Mouse (Mus musculus): ENCODE data around the gene Stambp. TPM values are rescaled to one million over a fixed set of nuclear protein-coding genes. Genes with fewer than 3 reads are reported as not detected.

The Stambp gene
- polyA plus RNA-seq, 1 experiment from 2014 or later, result 31.6 TPM

- no peak for ATAC-seq (ENCODE audit: low FRiP score, low read depth)
- no peaks in the 10 kb centered on the region for H3K9me3 ChIP-seq
- H3K27ac ChIP-seq (replicated peaks), result no peak overlapping the region
- H3K4me2 ChIP-seq (replicated peaks), result no peak overlapping the region
- no peak overlapping the region for H3K4me3 ChIP-seq
- 86% methylated on average over 6 of the region's 6 CpGs for WGBS
- H3K9ac ChIP-seq (replicated peaks), result no peak overlapping the region
- H3K36me3 ChIP-seq, result peaks cover 57% of the 10 kb centered on the region
- H3K27me3 ChIP-seq, result no peaks in the 10 kb centered on the region
- H3K4me1 ChIP-seq, result no peaks in the 10 kb centered on the region
Measured at GRCm38 (mm10) chr6:83555972-83556371, 16.6 kb downstream of the Stambp start.

- no peak for ATAC-seq (ENCODE audit: low FRiP score, low read depth)
- H3K27ac ChIP-seq (replicated peaks), result no peak overlapping the region
- no peaks in the 10 kb centered on the region for H3K27me3 ChIP-seq
- no peaks in the 10 kb centered on the region for H3K4me1 ChIP-seq
- H3K9ac ChIP-seq (replicated peaks), result no peak overlapping the region
- no peak overlapping the region for H3K4me3 ChIP-seq
- peaks cover 33% of the 10 kb centered on the region for H3K36me3 ChIP-seq
- no peak overlapping the region for H3K4me2 ChIP-seq (replicated peaks)
- WGBS, result 49% methylated on average over 5 of the region's 5 CpGs
- no peaks in the 10 kb centered on the region for H3K9me3 ChIP-seq
Measured at GRCm38 (mm10) chr6:83548346-83548745, 24.2 kb downstream of the Stambp start.

- 80% methylated on average over 3 of the region's 3 CpGs for WGBS
- H3K27me3 ChIP-seq, result no peaks in the 10 kb centered on the region
- no peak overlapping the region for H3K27ac ChIP-seq (replicated peaks)
- no peaks in the 10 kb centered on the region for H3K9me3 ChIP-seq
- H3K4me1 ChIP-seq, result no peaks in the 10 kb centered on the region
- peaks cover 39% of the 10 kb centered on the region for H3K36me3 ChIP-seq
- no peak for ATAC-seq (ENCODE audit: low FRiP score, low read depth)
- no peak overlapping the region for H3K9ac ChIP-seq (replicated peaks)
- H3K4me2 ChIP-seq (replicated peaks), result no peak overlapping the region
- H3K4me3 ChIP-seq, result no peak overlapping the region
Measured at GRCm38 (mm10) chr6:83545778-83546177, 26.8 kb downstream of the Stambp start.

- WGBS, result 82% methylated on average over 11 of the region's 11 CpGs
- no peak overlapping the region for H3K9ac ChIP-seq (replicated peaks)
Measured at GRCm38 (mm10) chr6:83541756-83542456, 30.6 kb downstream of the Stambp start.

GRCm38 (mm10) chr6:83540017-83540416 is 32.5 kb downstream of the Stambp start:
- Histone ChIP-seq H3K9ac (replicated peaks) (no peak overlapping the region), H3K4me1 (no peaks in the 10 kb centered on the region), H3K27me3 (no peaks in the 10 kb centered on the region), H3K4me2 (replicated peaks) (no peak overlapping the region), H3K9me3 (no peaks in the 10 kb centered on the region), H3K4me3 (no peak overlapping the region), H3K27ac (replicated peaks) (no peak overlapping the region), H3K36me3 (peaks cover 19% of the 10 kb centered on the region)
- whole genome bisulfite sequencing, result 49% methylated on average over 4 of the region's 4 CpGs
- ATAC-seq (ENCODE audit: low FRiP score, low read depth), result no peak

More at GRCm38 (mm10) chr6:83541756-83542456, 30.6 kb downstream of the Stambp start:
- no peaks in the 10 kb centered on the region for H3K9me3 ChIP-seq
- ATAC-seq (ENCODE audit: low FRiP score, low read depth), result no peak
- no peak overlapping the region for H3K27ac ChIP-seq (replicated peaks)
- peaks cover 32% of the 10 kb centered on the region for H3K36me3 ChIP-seq
- H3K4me2 ChIP-seq (replicated peaks), result no peak overlapping the region
- no peaks in the 10 kb centered on the region for H3K4me1 ChIP-seq
- H3K27me3 ChIP-seq, result no peaks in the 10 kb centered on the region
- H3K4me3 ChIP-seq, result no peak overlapping the region

- Histone ChIP-seq H3K4me3 (no peak overlapping the region), H3K9ac (replicated peaks) (no peak overlapping the region), H3K36me3 (no peaks in the 10 kb centered on the region), H3K27me3 (no peaks in the 10 kb centered on the region), H3K9me3 (no peaks in the 10 kb centered on the region), H3K27ac (replicated peaks) (no peak overlapping the region), H3K4me1 (no peaks in the 10 kb centered on the region), H3K4me2 (replicated peaks) (no peak overlapping the region)
- ATAC-seq (ENCODE audit: low FRiP score, low read depth), result no peak
- WGBS, result 55% methylated on average over 6 of the region's 6 CpGs
Measured at GRCm38 (mm10) chr6:83536795-83537059, 35.8 kb downstream of the Stambp start.

- Histone ChIP-seq H3K9me3 (no peaks in the 10 kb centered on the region), H3K9ac (replicated peaks) (no peak within 1 kb of the TSS), H3K27me3 (no peaks in the 10 kb centered on the region), H3K4me3 (no peak within 1 kb of the TSS), H3K4me1 (no peaks in the 10 kb centered on the region), H3K27ac (replicated peaks) (no peak within 1 kb of the TSS), H3K4me2 (replicated peaks) (no peak within 1 kb of the TSS), H3K36me3 (no peaks in the 10 kb centered on the region)
- WGBS, result 67% methylated on average over 12 of the region's 12 CpGs
- ATAC-seq (ENCODE audit: low FRiP score, low read depth), result no peak
Measured at GRCm38 (mm10) chr6:83536028-83536794, 36.3 kb downstream of the Stambp start, which contains the start of gene Actg2. TSS of gene Actg2 (minus strand) at chr6:83536265.

GRCm38 (mm10) chr6:83532608-83533007 is 39.9 kb downstream of the Stambp start:
- WGBS, result 71% methylated on average over 2 of the region's 2 CpGs
- no peak for ATAC-seq (ENCODE audit: low FRiP score, low read depth)
- no peak overlapping the region for H3K4me3 ChIP-seq

GRCm38 (mm10) chr6:83523194-83523593 is 49.3 kb downstream of the Stambp start:
- ATAC-seq (ENCODE audit: low FRiP score, low read depth), result no peak
- no peaks in the 10 kb centered on the region for H3K27me3 ChIP-seq
- no peak overlapping the region for H3K4me2 ChIP-seq (replicated peaks)
- no peak overlapping the region for H3K27ac ChIP-seq (replicated peaks)
- H3K4me3 ChIP-seq, result no peak overlapping the region
- no peak overlapping the region for H3K9ac ChIP-seq (replicated peaks)
- 78% methylated on average over 6 of the region's 6 CpGs for WGBS
- no peaks in the 10 kb centered on the region for H3K36me3 ChIP-seq
- H3K9me3 ChIP-seq, result no peaks in the 10 kb centered on the region
- no peaks in the 10 kb centered on the region for H3K4me1 ChIP-seq

More at GRCm38 (mm10) chr6:83532608-83533007, 39.9 kb downstream of the Stambp start:
- H3K36me3 ChIP-seq, result no peaks in the 10 kb centered on the region
- H3K27me3 ChIP-seq, result no peaks in the 10 kb centered on the region
- H3K9me3 ChIP-seq, result no peaks in the 10 kb centered on the region
- H3K4me1 ChIP-seq, result no peaks in the 10 kb centered on the region
- H3K27ac ChIP-seq (replicated peaks), result no peak overlapping the region
- H3K9ac ChIP-seq (replicated peaks), result no peak overlapping the region
- no peak overlapping the region for H3K4me2 ChIP-seq (replicated peaks)

- Histone ChIP-seq H3K27ac (replicated peaks) (no peak overlapping the region), H3K4me3 (no peak overlapping the region), H3K4me1 (no peaks in the 10 kb centered on the region), H3K9ac (replicated peaks) (no peak overlapping the region), H3K4me2 (replicated peaks) (no peak overlapping the region), H3K36me3 (no peaks in the 10 kb centered on the region), H3K9me3 (no peaks in the 10 kb centered on the region), H3K27me3 (no peaks in the 10 kb centered on the region)
- no peak for ATAC-seq (ENCODE audit: low FRiP score, low read depth)
- 74% methylated on average over 6 of the region's 6 CpGs for WGBS
Measured at GRCm38 (mm10) chr6:83521784-83522183, 50.7 kb downstream of the Stambp start.

- no peaks in the 10 kb centered on the region for H3K36me3 ChIP-seq
- no peaks in the 10 kb centered on the region for H3K9me3 ChIP-seq
- ATAC-seq (ENCODE audit: low FRiP score, low read depth), result no peak
- H3K4me1 ChIP-seq, result no peaks in the 10 kb centered on the region
- no peak overlapping the region for H3K27ac ChIP-seq (replicated peaks)
- H3K9ac ChIP-seq (replicated peaks), result no peak overlapping the region
- H3K4me2 ChIP-seq (replicated peaks), result no peak overlapping the region
- WGBS, result 96% methylated on average over 3 of the region's 3 CpGs
- H3K27me3 ChIP-seq, result no peaks in the 10 kb centered on the region
- H3K4me3 ChIP-seq, result no peak overlapping the region
Measured at GRCm38 (mm10) chr6:83518637-83519036, 53.9 kb downstream of the Stambp start.

- H3K4me3 ChIP-seq, result no peak overlapping the region
- no peaks in the 10 kb centered on the region for H3K27me3 ChIP-seq
- WGBS, result 83% methylated on average over 3 of the region's 3 CpGs
- H3K27ac ChIP-seq (replicated peaks), result no peak overlapping the region
- H3K4me1 ChIP-seq, result no peaks in the 10 kb centered on the region
- no peak for ATAC-seq (ENCODE audit: low FRiP score, low read depth)
- H3K9me3 ChIP-seq, result no peaks in the 10 kb centered on the region
- no peaks in the 10 kb centered on the region for H3K36me3 ChIP-seq
- H3K4me2 ChIP-seq (replicated peaks), result no peak overlapping the region
- no peak overlapping the region for H3K9ac ChIP-seq (replicated peaks)
Measured at GRCm38 (mm10) chr6:83515172-83515571, 57.4 kb downstream of the Stambp start.

All from midbrain, embryonic 12.5 days (tissue).